Mouse (Mus musculus) bone marrow macrophage, adult 2 months (primary cell): Measurements from ENCODE around the gene Ifih1. TPM values are rescaled to one million over a fixed set of nuclear protein-coding genes. Genes with fewer than 3 reads are reported as not detected.

Experiments
- H3K27ac ChIP-seq: 2 replicates; pipeline ENCODE4 v1.5.1; 2012; ENCODE audit warnings: low read depth, low read length; ENCODE audit not compliant: insufficient read depth
- H3K4me1 ChIP-seq: 2 replicates; pipeline ENCODE4 v1.6.1; 2012; ENCODE audit warnings: low read length; ENCODE audit not compliant: control insufficient read depth, insufficient read depth
- H3K4me3 ChIP-seq: 2 replicates; pipeline ENCODE4 v1.5.1; 2012; ENCODE audit warnings: mild to moderate bottlenecking, low read length, moderate library complexity; ENCODE audit not compliant: insufficient read depth
- CTCF ChIP-seq: IDR thresholded peaks from 2 replicates; pipeline ENCODE4 v1.5.1; 2012; ENCODE audit warnings: low read depth, mild to moderate bottlenecking, low read length, moderate library complexity
- POLR2A ChIP-seq: IDR thresholded peaks from 2 replicates; pipeline ENCODE4 v1.6.1; 2012; ENCODE audit warnings: mild to moderate bottlenecking, low read depth, low read length, borderline replicate concordance
- polyA plus RNA-seq: library from polyadenylated mRNA; stranded (reverse); fragments of >200 nt; gene quantifications from 2 replicates; pipeline ENCODE4 v1.2.4, GENCODE M21; 2012; ENCODE audit not compliant: missing spikeins, insufficient read depth, insufficient read length

Ifih1 gene
- polyA plus RNA-seq, 1 experiment, result 38.4 TPM

GRCm38 (mm10) chr2:62643405-62644305 lies 2.4 kb downstream of the Ifih1 start:
- H3K4me3 ChIP-seq, result no peak overlapping the region
- no peak overlapping the region for H3K27ac ChIP-seq

GRCm38 (mm10) chr2:62639869-62640268 lies 6.2 kb downstream of the Ifih1 start:
- TF ChIP-seq POLR2A, result no peak
- TF ChIP-seq CTCF, result no peak
- Histone ChIP-seq H3K4me3 (no peak overlapping the region), H3K4me1 (peaks cover 15% of the 10 kb centered on the region), H3K27ac (no peak overlapping the region)

More at GRCm38 (mm10) chr2:62643405-62644305, 2.4 kb downstream of the Ifih1 start:
- peaks cover 9% of the 10 kb centered on the region for H3K4me1 ChIP-seq
- TF ChIP-seq CTCF (peak; percentile 60), POLR2A (no peak)

- Histone ChIP-seq H3K27ac (no peak overlapping the region), H3K4me1 (peaks cover 5% of the 10 kb centered on the region; the same call in 1 of the 2 replicates), H3K4me3 (no peak overlapping the region)
- TF ChIP-seq POLR2A (no peak), CTCF (no peak)
These were observed 15.6 kb downstream of the Ifih1 start for GRCm38 (mm10) chr2:62630446-62630845.

GRCm38 (mm10) chr2:62628356-62628755 lies 17.7 kb downstream of the Ifih1 start:
- Histone ChIP-seq H3K4me3 (no peak overlapping the region), H3K4me1 (no peaks in the 10 kb centered on the region), H3K27ac (no peak overlapping the region)
- TF ChIP-seq CTCF (no peak), POLR2A (no peak)

GRCm38 (mm10) chr2:62627728-62628127 lies 18.3 kb downstream of the Ifih1 start:
- H3K4me3 ChIP-seq, result no peak overlapping the region
- H3K4me1 ChIP-seq, result no peaks in the 10 kb centered on the region
- TF ChIP-seq POLR2A, result no peak
- no peak for TF ChIP-seq CTCF
- no peak overlapping the region for H3K27ac ChIP-seq

- Histone ChIP-seq H3K4me1 (no peaks in the 10 kb centered on the region), H3K4me3 (no peak overlapping the region), H3K27ac (no peak overlapping the region)
- TF ChIP-seq CTCF, result no peak
- no peak for TF ChIP-seq POLR2A
These were observed 23.0 kb downstream of the Ifih1 start for GRCm38 (mm10) chr2:62623024-62623441.

- TF ChIP-seq CTCF (no peak), POLR2A (no peak)
- Histone ChIP-seq H3K27ac (no peak overlapping the region), H3K4me1 (no peaks in the 10 kb centered on the region), H3K4me3 (no peak overlapping the region)
These were observed 26.4 kb downstream of the Ifih1 start for GRCm38 (mm10) chr2:62619679-62620078.

GRCm38 (mm10) chr2:62618934-62619341 lies 27.1 kb downstream of the Ifih1 start:
- H3K4me1 ChIP-seq, result no peaks in the 10 kb centered on the region
- TF ChIP-seq CTCF, result no peak
- TF ChIP-seq POLR2A, result no peak
- no peak overlapping the region for H3K27ac ChIP-seq
- no peak overlapping the region for H3K4me3 ChIP-seq

- Histone ChIP-seq H3K27ac (no peak overlapping the region), H3K4me3 (no peak overlapping the region), H3K4me1 (no peaks in the 10 kb centered on the region)
- no peak for TF ChIP-seq CTCF
- no peak for TF ChIP-seq POLR2A
These were observed 32.9 kb downstream of the Ifih1 start for GRCm38 (mm10) chr2:62613133-62613532.

GRCm38 (mm10) chr2:62606205-62606604 lies 39.9 kb downstream of the Ifih1 start:
- TF ChIP-seq CTCF, result no peak
- no peak for TF ChIP-seq POLR2A
- H3K4me1 ChIP-seq, result no peaks in the 10 kb centered on the region
- H3K27ac ChIP-seq, result no peak overlapping the region
- H3K4me3 ChIP-seq, result no peak overlapping the region
